Mouse (Mus musculus): Measurements from ENCODE around the gene Ccdc91. TPM values are rescaled to one million over a fixed set of nuclear protein-coding genes. Genes with fewer than 3 reads are reported as not detected.

Gene Ccdc91
- polyA plus RNA-seq, 1 experiment from 2014 or later = 29.5 TPM

GRCm38 (mm10) chr6:147664339-147664738 lies 188.7 kb downstream of the Ccdc91 start:
- 55% methylated on average over 3 of the region's 3 CpGs for WGBS
- no peaks in the 10 kb centered on the region for H3K27me3 ChIP-seq (ENCODE audit: low read depth, poor library complexity, severe bottlenecking)
- no peaks in the 10 kb centered on the region for H3K9me3 ChIP-seq (replicated peaks)
- no peak overlapping the region for H3K27ac ChIP-seq (replicated peaks)
- peak; percentile 35 for DNase-seq (ENCODE audit: low spot score)
- no peaks in the 10 kb centered on the region for H3K36me3 ChIP-seq
- H3K4me1 ChIP-seq = no peaks in the 10 kb centered on the region
- no peak overlapping the region for H3K4me3 ChIP-seq

DNA sequence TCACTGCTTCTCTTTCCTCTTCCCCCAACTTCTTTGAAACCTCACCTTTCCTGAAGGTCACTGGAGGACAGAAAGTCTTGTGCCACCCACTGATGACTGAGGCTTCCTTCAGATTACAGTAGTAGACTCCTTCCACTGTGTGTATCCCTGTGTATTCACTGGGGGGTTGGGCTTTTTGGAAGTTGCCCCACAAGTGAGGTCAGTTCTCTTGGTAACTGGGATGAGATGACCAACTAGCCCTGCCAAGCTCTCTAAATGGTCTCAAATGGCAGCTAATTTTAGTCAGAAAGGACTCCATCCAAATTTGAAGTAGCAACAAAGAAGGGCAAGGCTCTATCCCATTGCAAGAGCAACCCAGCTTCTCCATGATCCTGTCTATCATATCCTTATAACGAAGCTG lies 195.7 kb downstream of the Ccdc91 start:
- H3K4me3 ChIP-seq = no peak overlapping the region
- no peaks in the 10 kb centered on the region for H3K4me1 ChIP-seq
- no peaks in the 10 kb centered on the region for H3K9me3 ChIP-seq (replicated peaks)
- DNase-seq (ENCODE audit: low spot score) = no peak
- 89% methylated on average over 1 of the region's 1 CpGs for WGBS
- H3K27ac ChIP-seq (replicated peaks) = no peak overlapping the region
- no peaks in the 10 kb centered on the region for H3K27me3 ChIP-seq (ENCODE audit: low read depth, poor library complexity, severe bottlenecking)
- H3K36me3 ChIP-seq = no peaks in the 10 kb centered on the region

DNA sequence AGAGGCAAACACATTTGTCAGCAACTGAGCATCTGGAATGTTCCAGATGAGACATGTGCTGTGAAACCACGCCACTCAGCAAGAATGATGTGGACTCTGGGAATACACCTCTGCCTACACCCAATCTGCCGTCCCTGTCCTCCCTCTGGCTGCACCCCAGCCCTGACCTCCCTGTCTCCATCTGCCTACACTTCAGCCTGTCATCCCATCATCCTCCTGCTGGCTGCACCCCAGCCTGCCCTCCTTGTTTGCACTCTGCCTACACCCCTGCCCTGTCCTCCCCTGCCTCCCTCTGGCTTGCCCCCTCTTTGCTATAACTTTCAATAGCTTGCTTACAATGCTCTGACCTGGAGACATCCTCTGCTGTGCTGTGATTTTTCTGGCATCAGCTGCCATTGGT lies 196.9 kb downstream of the Ccdc91 start:
- Histone ChIP-seq H3K27me3 (ENCODE audit: low read depth, poor library complexity, severe bottlenecking) (no peaks in the 10 kb centered on the region), H3K27ac (replicated peaks) (no peak overlapping the region), H3K36me3 (no peaks in the 10 kb centered on the region), H3K4me1 (no peaks in the 10 kb centered on the region), H3K9me3 (replicated peaks) (no peaks in the 10 kb centered on the region), H3K4me3 (no peak overlapping the region)
- no peak for DNase-seq (ENCODE audit: low spot score)
- 93% methylated on average over 2 of the region's 2 CpGs for WGBS

DNA sequence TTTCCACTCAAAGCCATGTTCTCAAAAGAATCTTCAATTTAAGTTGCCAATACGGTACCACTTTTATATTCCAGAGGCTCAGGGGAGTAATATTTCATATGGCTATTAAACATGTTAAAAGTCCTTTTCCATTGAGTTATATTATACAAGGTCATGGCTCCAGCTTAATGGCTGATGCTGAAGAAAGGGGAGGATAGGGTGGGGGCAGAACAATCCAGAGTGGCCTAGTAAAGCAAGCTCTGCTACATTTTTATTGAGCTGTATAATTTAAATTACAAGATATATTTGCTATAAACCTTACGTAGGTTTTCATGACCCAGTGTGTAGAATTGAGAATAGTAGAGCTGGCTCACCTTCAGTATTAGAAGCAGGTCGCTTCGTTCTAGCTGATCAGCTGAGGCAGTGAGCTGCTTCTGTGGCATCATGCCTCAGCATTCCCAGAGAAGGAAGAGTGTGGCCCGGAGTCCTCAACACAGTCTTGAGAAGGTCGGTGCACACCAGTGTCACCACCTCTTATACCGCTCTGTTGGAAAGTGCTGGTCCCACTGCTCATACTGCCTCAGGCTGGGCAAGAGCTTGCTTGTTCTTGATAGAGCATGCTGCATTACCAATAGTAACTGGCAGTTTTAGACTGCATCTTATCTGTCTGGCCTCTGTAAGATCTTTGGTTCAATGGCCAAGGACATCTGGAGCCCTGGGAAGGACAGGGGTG lies 199.6 kb downstream of the Ccdc91 start:
- H3K4me1 ChIP-seq = no peaks in the 10 kb centered on the region
- H3K9me3 ChIP-seq (replicated peaks) = no peaks in the 10 kb centered on the region
- H3K27me3 ChIP-seq (ENCODE audit: low read depth, poor library complexity, severe bottlenecking) = no peaks in the 10 kb centered on the region
- 94% methylated on average over 7 of the region's 7 CpGs for WGBS
- no peak overlapping the region for H3K4me3 ChIP-seq
- H3K36me3 ChIP-seq = no peaks in the 10 kb centered on the region
- DNase-seq (ENCODE audit: low spot score) = no peak
- no peak overlapping the region for H3K27ac ChIP-seq (replicated peaks)

GRCm38 (mm10) chr6:147676214-147676613 lies 200.6 kb downstream of the Ccdc91 start:
- no peak for DNase-seq (ENCODE audit: low spot score)
- Histone ChIP-seq H3K4me1 (no peaks in the 10 kb centered on the region), H3K4me3 (no peak overlapping the region), H3K36me3 (no peaks in the 10 kb centered on the region), H3K27me3 (ENCODE audit: low read depth, poor library complexity, severe bottlenecking) (no peaks in the 10 kb centered on the region), H3K27ac (replicated peaks) (no peak overlapping the region), H3K9me3 (replicated peaks) (no peaks in the 10 kb centered on the region)
- WGBS = 100% methylated on average over 1 of the region's 1 CpGs

Other genes starting within 250 kb of the Ccdc91 start
- 0.42 and 0.46 TPM in 2 replicates for gene Pthlh, start 211.6 kb upstream of the Ccdc91 start, polyA plus RNA-seq (2016; fragmentation: Nextera tagmentation; extraction: Ambion mirVana)